Mouse (Mus musculus) effector memory CD4-positive, alpha-beta T cell, adult 5 months (primary cell): ENCODE results near the gene Itprip. TPM values are rescaled to one million over a fixed set of nuclear protein-coding genes. Genes with fewer than 3 reads are reported as not detected.

ENCODE experiments used
- polyA plus RNA-seq: library from polyadenylated mRNA; unstranded; fragments of 100-300 nt; shearing (Covaris generic); gene quantifications from one replicate; pipeline ENCODE4 v1.2.1, GENCODE M21; 2017

Gene Itprip
- polyA plus RNA-seq = 53.8 TPM

GRCm38 (mm10) chr19:47919126-47919965 is at the start of gene Itprip, which contains the start of gene Cfap43:
Gene Itprip (minus strand): TSS chr19:47919299.
Gene Cfap43 (minus strand): TSS chr19:47919287.

GRCm38 (mm10) chr19:47937443-47938406 is 18.6 kb upstream of the Itprip start, which contains the start of gene Cfap58:
Gene Cfap58 (plus strand): TSS chr19:47937675.

GRCm38 (mm10) chr19:47865353-47865947 is 53.6 kb downstream of the Itprip start, which contains the start of gene Gsto2:
Gene Gsto2 (plus strand): TSS chr19:47865534.

GRCm38 (mm10) chr19:47854796-47855783 is 64.0 kb downstream of the Itprip start, which contains the start of gene Gsto1:
Gene Gsto1 (plus strand): TSS chr19:47854970.

Other genes with a start within 250 kb of the Itprip start
- not detected for gene Col17a1, start 227.2 kb downstream of the Itprip start, polyA plus RNA-seq
- gene Sfr1, start 187.6 kb downstream of the Itprip start, polyA plus RNA-seq = 174 TPM
- gene Gsto1, start 64.3 kb downstream of the Itprip start, polyA plus RNA-seq = 19.5 TPM
- gene Gsto2, start 53.8 kb downstream of the Itprip start, polyA plus RNA-seq = not detected
- gene Cfap43, start within 50 bp of the Itprip start, polyA plus RNA-seq = 0.55 TPM
- not detected for gene Cfap58, start 18.4 kb upstream of the Itprip start, polyA plus RNA-seq